26 mouse cellular contexts compared by ENCODE assay signal in the genomic region with DNA sequence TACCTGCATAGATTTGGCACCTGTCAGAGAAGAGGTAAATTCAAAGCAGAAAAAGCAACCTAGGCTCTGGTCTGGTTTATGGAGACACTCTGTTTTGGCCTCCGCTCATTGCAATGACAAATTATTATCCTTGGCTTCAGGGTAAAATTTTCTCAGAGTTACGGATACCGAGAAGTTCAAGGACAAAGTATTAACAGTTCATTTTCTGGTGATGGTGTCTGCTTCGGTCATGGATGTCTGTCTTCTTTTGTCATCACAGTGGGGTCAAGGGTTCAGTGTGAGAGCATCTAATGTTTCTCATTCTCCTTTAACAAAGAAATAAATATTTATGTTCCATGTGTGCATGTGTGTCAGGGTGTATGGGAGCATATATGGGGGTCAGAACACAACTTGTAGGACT.
"Had no signal": no experiment of that assay in that cellular context is flagged by ENCODE, and none has a peak within 500 bp of the region (broad histone marks: within the 10 kb centered on the region; RNA-seq: fewer than 3 reads in every experiment).

No protein-coding gene starts in this region.

- H3K4me1 ChIP-seq: hindbrain, embryonic 15.5 days; kidney, embryonic 15.5 days; limb, embryonic 13.5 days; limb, embryonic 15.5 days had no signal

- H3K27ac ChIP-seq: heart, adult 2 months; heart, embryonic 13.5 days; heart, embryonic 15.5 days; hindbrain, embryonic 13.5 days; hindbrain, embryonic 15.5 days; hindbrain, postnatal 0 days; kidney, embryonic 15.5 days; kidney, postnatal 0 days; limb, embryonic 13.5 days; limb, embryonic 15.5 days; liver, embryonic 12.5 days; liver, embryonic 14.5 days had no signal

- H3K4me3 ChIP-seq: heart, adult 2 months; heart, embryonic 13.5 days; heart, embryonic 15.5 days; hindbrain, embryonic 13.5 days; hindbrain, embryonic 15.5 days; kidney, embryonic 15.5 days; limb, embryonic 13.5 days; limb, embryonic 15.5 days; liver, embryonic 12.5 days had no signal

- H3K27me3 ChIP-seq: heart, embryonic 13.5 days; heart, embryonic 15.5 days; hindbrain, embryonic 13.5 days; hindbrain, embryonic 15.5 days; kidney, embryonic 15.5 days; limb, embryonic 13.5 days; limb, embryonic 15.5 days; liver, embryonic 12.5 days had no signal

- DNase-seq: gastrocnemius, postnatal 14 days; gastrocnemius, postnatal 36 days; heart, adult 11 months; heart, adult 2 months; heart, postnatal 14 days; heart, postnatal 36 days; kidney, adult 11 months; kidney, adult 2 months; kidney, adult 9 months; kidney, postnatal 14 days; kidney, postnatal 36 days; layer of hippocampus, adult 9-11 months; layer of hippocampus, postnatal 36 days; left cerebral cortex, postnatal 4 days had no signal

- H3K36me3 ChIP-seq: heart, embryonic 13.5 days; hindbrain, embryonic 13.5 days; hindbrain, embryonic 15.5 days; limb, embryonic 13.5 days; limb, embryonic 15.5 days had no signal

- H3K9ac ChIP-seq: heart, embryonic 13.5 days; heart, embryonic 15.5 days; hindbrain, embryonic 13.5 days; hindbrain, embryonic 15.5 days; kidney, embryonic 15.5 days; limb, embryonic 13.5 days; limb, embryonic 15.5 days; liver, embryonic 12.5 days; liver, embryonic 14.5 days had no signal

- H3K9me3 ChIP-seq: heart, embryonic 13.5 days; heart, embryonic 15.5 days; hindbrain, embryonic 13.5 days; hindbrain, embryonic 15.5 days; kidney, embryonic 15.5 days; limb, embryonic 13.5 days; limb, embryonic 15.5 days; liver, embryonic 12.5 days had no signal

- H3K4me2 ChIP-seq: heart, embryonic 11.5 days; heart, embryonic 13.5 days; heart, embryonic 15.5 days; hindbrain, embryonic 13.5 days; hindbrain, embryonic 15.5 days; kidney, embryonic 15.5 days; limb, embryonic 13.5 days; limb, embryonic 15.5 days; liver, embryonic 12.5 days had no signal
